In genomic region chr5:111159628-111160321, GRCm38 (mm10) we compare ENCODE assay signal across 8 mouse cellular contexts.
A peak's percentile ranks its signal among the peaks of the same experiment; 100 is the strongest.
DNase-seq lines count a peak whose midpoint lies in the region; ATAC-seq and TF ChIP-seq lines count a peak whose summit lies in the region.

No protein-coding gene starts in this region.

- H3K79me2 ChIP-seq in heart, adult 2 months (replicated peaks; ENCODE audit: control insufficient read depth, insufficient read depth, low read length): no peaks in the 10 kb centered on the region
- no peaks in the 10 kb centered on the region for H3K79me2 ChIP-seq in CH12.LX (replicated peaks; ENCODE audit: control insufficient read depth, extremely low read depth, insufficient read depth, poor library complexity, severe bottlenecking)

- no peaks in the 10 kb centered on the region for H3K9me3 ChIP-seq in CH12.LX (replicated peaks; ENCODE audit: low read length)
- H3K9me3 ChIP-seq in midbrain, embryonic 12.5 days: no peaks in the 10 kb centered on the region

- DNase-seq in heart, adult 2 months: no peak
- DNase-seq in heart, postnatal 4 days: no peak
- peak; percentile 17 for DNase-seq in CH12.LX (ENCODE audit: extremely low read depth)
- DNase-seq in cerebellum, adult 2 months: no peak
- no peak for DNase-seq in layer of hippocampus, postnatal 14 days (ENCODE audit: low spot score in 2 of 2)

- no peak for TF ChIP-seq RAD21 in CH12.LX (IDR thresholded peaks at IDR 0.05; ENCODE audit: low read depth, low read length)

- TF ChIP-seq EP300 in heart, adult 2 months (IDR thresholded peaks at IDR 0.05; ENCODE audit: insufficient read depth, low read depth, low read length): no peak
- no peak for TF ChIP-seq EP300 in CH12.LX (IDR thresholded peaks at IDR 0.05; ENCODE audit: low read length)

- no peaks in the 10 kb centered on the region for H3K27me3 ChIP-seq in heart, adult 2 months (ENCODE audit: control insufficient read depth, insufficient read depth, low read length)
- H3K27me3 ChIP-seq in CH12.LX (replicated peaks): no peaks in the 10 kb centered on the region
- H3K27me3 ChIP-seq in midbrain, embryonic 12.5 days: peaks cover 3% of the 10 kb centered on the region; the same call in 1 of the 2 replicates
- no peaks in the 10 kb centered on the region for H3K27me3 ChIP-seq in cerebellum, adult 2 months (ENCODE audit: control insufficient read depth, insufficient read depth, low read length)

- TF ChIP-seq CTCF in heart, adult 2 months (IDR thresholded peaks at IDR 0.05): no peak
- no peak for TF ChIP-seq CTCF in CH12.LX (conservative IDR thresholded peaks at IDR 0.05 in 1 of 2, IDR thresholded peaks at IDR 0.05 in 1 of 2; ENCODE audit: low read depth in 2 of 2, low read length in 2 of 2)
- no peak for TF ChIP-seq CTCF in cerebellum, adult 2 months (IDR thresholded peaks at IDR 0.05; ENCODE audit: borderline replicate concordance, insufficient read depth, low read depth, low read length)

- peak overlapping the region; percentile 38; the same call in 1 of the 2 replicates for H3K4me2 ChIP-seq in CH12.LX (ENCODE audit: insufficient read depth, low read depth, poor library complexity, severe bottlenecking)
- peak overlapping the region; percentile 20; the same call in 1 of the 2 replicates for H3K4me2 ChIP-seq in midbrain, embryonic 12.5 days (replicated peaks)

- TF ChIP-seq POLR2A in heart, adult 2 months (IDR thresholded peaks at IDR 0.05; ENCODE audit: insufficient read depth, low read depth, low read length): no peak
- no peak for TF ChIP-seq POLR2A in CH12.LX (IDR thresholded peaks at IDR 0.05; ENCODE audit: low read depth, low read length)
- no peak for TF ChIP-seq POLR2A in cerebellum, adult 2 months (IDR thresholded peaks at IDR 0.05; ENCODE audit: borderline replicate concordance, insufficient read depth, low read length)

- no peak overlapping the region for H3K4me3 ChIP-seq in heart, adult 2 months
- no peak overlapping the region for H3K4me3 ChIP-seq in CH12.LX (replicated peaks in 1 of 3; ENCODE audit: low read depth in 2 of 3, low read length in 2 of 3, poor library complexity in 1 of 3)
- H3K4me3 ChIP-seq in midbrain, embryonic 12.5 days: no peak overlapping the region
- no peak overlapping the region for H3K4me3 ChIP-seq in cerebellum, adult 2 months (replicated peaks; ENCODE audit: insufficient read depth, low read depth, low read length)

- whole genome bisulfite sequencing in heart, adult 2 months: 17% methylated on average over 23 of the region's 23 CpGs
- 37% methylated on average over 23 of the region's 23 CpGs for WGBS in midbrain, embryonic 12.5 days
- WGBS in cerebellum, adult 2 months: 70% methylated on average over 23 of the region's 23 CpGs

- intact Hi-C loops in heart, adult 2 months (cut with DNase I): loop anchor here (5.0 kb wide), 2 partner anchors 42 to 177 kb away; no protein-coding TSS in a partner anchor

- 0 out of 2 replicates have a peak overlapping the region, but pooled peaks have one; percentile 3 for H3K9ac ChIP-seq in heart, adult 2 months (ENCODE audit: low read depth, low read length)
- H3K9ac ChIP-seq in CH12.LX (ENCODE audit: insufficient read depth, low read depth): no peak overlapping the region
- no peak overlapping the region for H3K9ac ChIP-seq in midbrain, embryonic 12.5 days (replicated peaks)

- H3K27ac ChIP-seq in heart, adult 2 months: no peak overlapping the region
- H3K27ac ChIP-seq in CH12.LX (ENCODE audit: insufficient read depth, low read depth): no peak overlapping the region
- peak overlapping the region; percentile 75 for H3K27ac ChIP-seq in midbrain, embryonic 12.5 days (replicated peaks)
- no peak overlapping the region for H3K27ac ChIP-seq in cerebellum, adult 2 months (ENCODE audit: insufficient read depth, low read length)

- H3K36me3 ChIP-seq in heart, adult 2 months (ENCODE audit: control insufficient read depth, insufficient read depth, low read length): no peaks in the 10 kb centered on the region
- no peaks in the 10 kb centered on the region for H3K36me3 ChIP-seq in CH12.LX (replicated peaks in 1 of 2; ENCODE audit: control insufficient read depth in 1 of 2, insufficient read depth in 1 of 2, low read length in 1 of 2)
- no peaks in the 10 kb centered on the region for H3K36me3 ChIP-seq in midbrain, embryonic 12.5 days

- peaks cover 22% of the 10 kb centered on the region for H3K4me1 ChIP-seq in heart, adult 2 months (ENCODE audit: control insufficient read depth, insufficient read depth, low read length)
- peaks cover 0 to 16% of the 10 kb centered on the region in 2 experiments; a peak in 2 of 4 replicates for H3K4me1 ChIP-seq in CH12.LX (ENCODE audit: control insufficient read depth in 1 of 2, insufficient read depth in 2 of 2)
- H3K4me1 ChIP-seq in midbrain, embryonic 12.5 days: peaks cover 71% of the 10 kb centered on the region
- H3K4me1 ChIP-seq in cerebellum, adult 2 months (ENCODE audit: control insufficient read depth, insufficient read depth, low read length): peaks cover 7% of the 10 kb centered on the region

- peak; percentile 40 to 47 for ATAC-seq in hematopoietic stem cell, adult 5-6 weeks (replicated peaks in 1 of 2; ENCODE audit: insufficient read depth in 1 of 2, low FRiP score in 2 of 2, low TSS enrichment in 1 of 2, low read depth in 1 of 2, poor library complexity in 2 of 2, severe bottlenecking in 2 of 2)
- ATAC-seq in midbrain, embryonic 12.5 days (ENCODE audit: low FRiP score, low read depth): 0 out of 2 replicates have a peak, but pooled peaks have one; percentile 28
- ATAC-seq in erythroid progenitor cell, adult 5-6 weeks (replicated peaks; ENCODE audit: low FRiP score, poor library complexity, severe bottlenecking): no peak

- in situ Hi-C loops in CH12.LX (cut with MboI; ENCODE audit: low pct_ligation_motif_present, low pct_unique_long_range_greater_than_20kb, low sequenced_read_pairs): no loop called here

- dilution Hi-C loops in CH12.LX (cut with MboI; ENCODE audit: extremely low pct_ligation_motif_present, extremely low pct_unique_long_range_greater_than_20kb, low sequenced_read_pairs): no loop called here

TF ChIP-seq in CH12.LX, 34 proteins besides CTCF, POLR2A, EP300 and RAD21:
- TF ChIP-seq UBTF (IDR thresholded peaks at IDR 0.05; ENCODE audit: low read depth, low read length): no peak
- TF ChIP-seq MAFK (IDR thresholded peaks at IDR 0.05; ENCODE audit: insufficient replicate concordance, low read length): 0 out of 2 replicates have a peak, but pooled peaks have one; percentile 60
- TF ChIP-seq ZMIZ1 (IDR thresholded peaks at IDR 0.05; ENCODE audit: low read depth, low read length): no peak
- no peak for TF ChIP-seq RCOR1 (conservative IDR thresholded peaks at IDR 0.05; ENCODE audit: low read depth, low read length)
- TF ChIP-seq GABPA (IDR thresholded peaks at IDR 0.05; ENCODE audit: insufficient replicate concordance, low read depth, low read length): no peak
